Mouse (Mus musculus): ENCODE results near the gene Slc6a20b. TPM values are rescaled to one million over a fixed set of nuclear protein-coding genes. Genes with fewer than 3 reads are reported as not detected.
A peak's percentile ranks its signal among the peaks of the same experiment; 100 is the strongest.
"Not testable (repeated sequence)": the region's sequence is repeated elsewhere in the genome, so short reads cannot be mapped to it uniquely, and the experiment has no call there.

Gene Slc6a20b
- polyA plus RNA-seq (2014; fragmentation: Nextera tagmentation; extraction: Ambion mirVana): 0.13 and 0.20 TPM in 2 replicates

DNA sequence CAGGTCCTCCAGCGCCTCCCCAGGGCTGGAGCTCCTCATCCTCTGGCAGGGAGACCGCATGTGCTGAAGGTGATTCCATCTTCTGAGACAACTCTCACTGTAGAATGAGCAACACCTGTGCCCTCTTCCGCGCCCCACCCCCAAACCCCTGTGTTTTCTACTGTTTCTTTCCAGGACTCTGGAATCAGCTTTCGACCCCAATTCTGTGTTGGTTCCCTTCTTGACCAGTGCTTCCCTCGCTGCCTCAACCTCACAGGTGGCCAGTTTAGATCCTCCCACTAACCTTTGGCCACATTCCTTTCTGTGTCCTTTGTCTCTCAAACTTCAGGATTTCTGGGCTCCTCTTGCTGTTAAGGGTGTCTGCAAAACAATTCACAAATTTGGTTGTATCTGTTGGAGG is at the start of gene Slc6a20b:
Gene Slc6a20b, minus strand, starts transcription at position 285 of the 400 bp plus-strand sequence.
- ATAC-seq (replicated peaks; ENCODE audit: insufficient number of reproducible peaks, low FRiP score, low TSS enrichment): no peak
- Histone ChIP-seq H3K27me3 (ENCODE audit: control insufficient read depth, insufficient read depth, low read length) (no peaks in the 10 kb centered on the region; the same call in 1 of the 2 replicates), H3K4me2 (no peak within 1 kb of the TSS)

GRCm38 (mm10) chr9:123679198-123679597 is 46.8 kb upstream of the Slc6a20b start:
- no peak for ATAC-seq (replicated peaks; ENCODE audit: insufficient number of reproducible peaks, low FRiP score, low TSS enrichment)

More for the DNA sequence above, at the start of gene Slc6a20b:
- 77% methylated on average over 6 of the region's 6 CpGs for WGBS (ENCODE audit: insufficient replicate concordance)
- H3K9ac ChIP-seq (ENCODE audit: low read depth, low read length): no peak within 1 kb of the TSS
- no peaks in the 10 kb centered on the region for H3K4me1 ChIP-seq (ENCODE audit: control insufficient read depth, insufficient read depth, low read length)
- no peak within 1 kb of the TSS for H3K4me3 ChIP-seq (ENCODE audit: low read depth, low read length)
- no peak within 1 kb of the TSS for H3K27ac ChIP-seq (ENCODE audit: low read depth, low read length)
- no peaks in the 10 kb centered on the region for H3K9me3 ChIP-seq (replicated peaks; ENCODE audit: control insufficient read depth, low read length)
- H3K36me3 ChIP-seq (ENCODE audit: control insufficient read depth, insufficient read depth, low read length): no peaks in the 10 kb centered on the region

DNA sequence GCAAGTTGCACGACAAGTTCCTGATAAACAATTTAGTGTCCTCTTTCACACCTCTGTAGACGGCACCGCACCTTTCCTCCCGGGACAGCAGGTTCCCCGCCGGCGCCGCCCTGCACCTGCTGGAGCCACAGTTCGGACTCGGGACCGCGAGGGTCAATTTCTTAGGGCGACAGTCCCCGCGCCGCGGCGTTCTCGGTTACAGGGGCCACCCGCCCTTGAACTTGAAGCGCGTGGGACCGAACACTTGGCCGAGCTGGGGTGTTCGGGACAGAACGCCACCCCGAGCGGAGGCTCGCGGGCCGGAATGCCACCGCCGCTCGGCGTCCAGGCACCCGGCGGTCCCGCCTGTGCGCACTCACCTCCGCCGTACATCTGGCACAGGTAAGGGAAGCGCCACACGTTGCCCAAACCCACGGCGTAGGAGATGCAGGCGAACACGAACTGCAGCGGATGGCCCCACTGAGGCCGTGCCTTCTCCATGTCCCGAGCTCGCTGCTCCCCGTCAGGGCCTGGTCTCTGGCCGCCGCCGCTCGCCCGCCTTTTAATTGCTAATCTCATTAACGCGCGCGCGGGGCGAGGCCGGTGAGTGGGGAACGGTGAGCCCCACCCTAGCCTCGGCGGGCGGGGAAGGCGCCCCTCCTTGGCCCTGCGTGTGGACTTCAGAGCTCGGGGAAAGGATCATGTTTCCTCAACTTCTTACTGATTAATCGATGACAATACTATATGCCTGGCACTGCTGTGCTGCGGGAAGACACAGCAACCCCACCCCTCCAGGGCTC is 46.2 kb upstream of the Slc6a20b start, which contains the start of the genes Ccr9 and Slc6a20a:
Gene Ccr9, plus strand, starts transcription at position 113 of the 779 bp plus-strand sequence.
Gene Slc6a20a, minus strand, starts transcription at position 559 of the 779 bp plus-strand sequence.
- Histone ChIP-seq H3K4me2 (peak within 1 kb of the TSS; percentile 76), H3K36me3 (ENCODE audit: control insufficient read depth, insufficient read depth, low read length) (no peaks in the 10 kb centered on the region), H3K27ac (ENCODE audit: low read depth, low read length) (no peak within 1 kb of the TSS), H3K4me3 (ENCODE audit: low read depth, low read length) (peak within 1 kb of the TSS; percentile 44), H3K27me3 (ENCODE audit: control insufficient read depth, insufficient read depth, low read length) (peaks cover 55% of the 10 kb centered on the region), H3K9ac (ENCODE audit: low read depth, low read length) (no peak within 1 kb of the TSS), H3K9me3 (replicated peaks; ENCODE audit: control insufficient read depth, low read length) (no peaks in the 10 kb centered on the region), H3K4me1 (ENCODE audit: control insufficient read depth, insufficient read depth, low read length) (peaks cover 3% of the 10 kb centered on the region; the same call in 1 of the 2 replicates)
- 1% methylated on average over 73 of the region's 73 CpGs for WGBS (ENCODE audit: insufficient replicate concordance)
- peak; percentile 46; the same call in 1 of the 2 replicates for ATAC-seq (replicated peaks; ENCODE audit: insufficient number of reproducible peaks, low FRiP score, low TSS enrichment)

More at GRCm38 (mm10) chr9:123679198-123679597, 46.8 kb upstream of the Slc6a20b start:
- no peak overlapping the region for H3K9ac ChIP-seq (ENCODE audit: low read depth, low read length)
- H3K9me3 ChIP-seq (replicated peaks; ENCODE audit: control insufficient read depth, low read length): no peaks in the 10 kb centered on the region
- H3K4me2 ChIP-seq: peak overlapping the region; percentile 76; the same call in 1 of the 2 replicates
- WGBS (ENCODE audit: insufficient replicate concordance): 22% methylated on average over 2 of the region's 2 CpGs
- H3K4me3 ChIP-seq (ENCODE audit: low read depth, low read length): peak overlapping the region; percentile 44; the same call in 1 of the 2 replicates
- H3K36me3 ChIP-seq (ENCODE audit: control insufficient read depth, insufficient read depth, low read length): no peaks in the 10 kb centered on the region
- peaks cover 3% of the 10 kb centered on the region; the same call in 1 of the 2 replicates for H3K4me1 ChIP-seq (ENCODE audit: control insufficient read depth, insufficient read depth, low read length)
- H3K27me3 ChIP-seq (ENCODE audit: control insufficient read depth, insufficient read depth, low read length): peaks cover 55% of the 10 kb centered on the region
- H3K27ac ChIP-seq (ENCODE audit: low read depth, low read length): no peak overlapping the region

GRCm38 (mm10) chr9:123665645-123666044 is 33.3 kb upstream of the Slc6a20b start:
- Histone ChIP-seq H3K9ac (ENCODE audit: low read depth, low read length) (no peak overlapping the region), H3K4me2 (no peak overlapping the region), H3K27me3 (ENCODE audit: control insufficient read depth, insufficient read depth, low read length) (no peaks in the 10 kb centered on the region), H3K36me3 (ENCODE audit: control insufficient read depth, insufficient read depth, low read length) (no peaks in the 10 kb centered on the region), H3K9me3 (replicated peaks; ENCODE audit: control insufficient read depth, low read length) (no peaks in the 10 kb centered on the region), H3K27ac (ENCODE audit: low read depth, low read length) (no peak overlapping the region), H3K4me3 (ENCODE audit: low read depth, low read length) (no peak overlapping the region), H3K4me1 (ENCODE audit: control insufficient read depth, insufficient read depth, low read length) (no peaks in the 10 kb centered on the region)
- no peak for ATAC-seq (replicated peaks; ENCODE audit: insufficient number of reproducible peaks, low FRiP score, low TSS enrichment)
- WGBS (ENCODE audit: insufficient replicate concordance): 50% methylated on average over 5 of the region's 5 CpGs

- H3K27me3 ChIP-seq (ENCODE audit: control insufficient read depth, insufficient read depth, low read length); H3K9me3 ChIP-seq (replicated peaks; ENCODE audit: control insufficient read depth, low read length); H3K27ac ChIP-seq (ENCODE audit: low read depth, low read length); H3K4me1 ChIP-seq (ENCODE audit: control insufficient read depth, insufficient read depth, low read length); H3K4me2 ChIP-seq; ATAC-seq (replicated peaks; ENCODE audit: insufficient number of reproducible peaks, low FRiP score, low TSS enrichment); H3K36me3 ChIP-seq (ENCODE audit: control insufficient read depth, insufficient read depth, low read length); H3K4me3 ChIP-seq (ENCODE audit: low read depth, low read length); H3K9ac ChIP-seq (ENCODE audit: low read depth, low read length): not testable (repeated sequence)
- WGBS (ENCODE audit: insufficient replicate concordance): 82% methylated on average over 16 of the region's 18 CpGs
Measured at GRCm38 (mm10) chr9:123659986-123660676, 27.8 kb upstream of the Slc6a20b start.

DNA sequence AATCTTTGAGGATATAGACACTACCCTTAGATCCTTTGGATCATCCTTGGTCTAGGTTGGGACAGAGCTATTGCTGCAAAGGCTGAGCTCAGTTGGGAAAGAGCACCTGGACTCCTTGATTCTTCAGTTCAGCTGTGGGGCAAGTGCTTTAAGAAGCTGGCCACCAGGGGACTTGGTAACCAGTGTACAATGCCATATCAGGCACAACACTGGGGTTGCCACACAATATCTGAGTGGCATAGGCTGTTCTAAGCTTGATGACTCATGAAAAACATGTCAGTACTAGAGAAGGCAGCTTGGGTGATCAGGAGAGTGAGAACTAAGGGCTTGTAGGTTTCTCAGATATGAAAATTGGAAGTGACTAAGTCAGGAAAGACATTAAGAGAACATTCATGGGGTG is 26.6 kb upstream of the Slc6a20b start:
- no peak overlapping the region for H3K4me3 ChIP-seq (ENCODE audit: low read depth, low read length)
- ATAC-seq (replicated peaks; ENCODE audit: insufficient number of reproducible peaks, low FRiP score, low TSS enrichment): no peak

DNA sequence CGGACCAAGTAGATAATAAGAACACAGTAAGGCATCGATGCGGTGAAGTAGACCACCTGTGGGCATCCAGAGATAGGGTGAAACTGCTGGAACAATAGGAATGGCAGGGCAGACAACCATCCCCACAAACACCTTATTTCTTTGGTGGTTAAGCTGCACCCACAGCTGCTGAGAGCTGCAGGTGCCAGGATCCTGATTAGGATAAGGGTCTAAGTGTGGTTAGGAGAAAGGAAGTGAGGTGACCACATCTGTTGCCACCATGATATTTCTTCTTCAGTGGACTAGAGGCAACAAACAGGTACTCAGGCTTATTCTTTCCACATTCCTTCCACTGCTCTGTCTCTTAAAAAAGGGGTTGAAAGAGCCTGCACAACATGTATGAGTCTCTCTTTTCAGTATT is 25.1 kb upstream of the Slc6a20b start:
- Histone ChIP-seq H3K9me3 (replicated peaks; ENCODE audit: control insufficient read depth, low read length) (no peaks in the 10 kb centered on the region), H3K9ac (ENCODE audit: low read depth, low read length) (no peak overlapping the region), H3K27me3 (ENCODE audit: control insufficient read depth, insufficient read depth, low read length) (no peaks in the 10 kb centered on the region), H3K4me2 (no peak overlapping the region), H3K4me3 (ENCODE audit: low read depth, low read length) (no peak overlapping the region), H3K4me1 (ENCODE audit: control insufficient read depth, insufficient read depth, low read length) (no peaks in the 10 kb centered on the region), H3K36me3 (ENCODE audit: control insufficient read depth, insufficient read depth, low read length) (no peaks in the 10 kb centered on the region), H3K27ac (ENCODE audit: low read depth, low read length) (no peak overlapping the region)
- WGBS (ENCODE audit: insufficient replicate concordance): 77% methylated on average over 3 of the region's 3 CpGs
- ATAC-seq (replicated peaks; ENCODE audit: insufficient number of reproducible peaks, low FRiP score, low TSS enrichment): no peak

More for the DNA sequence above, 26.6 kb upstream of the Slc6a20b start:
- Histone ChIP-seq H3K4me1 (ENCODE audit: control insufficient read depth, insufficient read depth, low read length) (no peaks in the 10 kb centered on the region), H3K9me3 (replicated peaks; ENCODE audit: control insufficient read depth, low read length) (no peaks in the 10 kb centered on the region), H3K27ac (ENCODE audit: low read depth, low read length) (no peak overlapping the region), H3K36me3 (ENCODE audit: control insufficient read depth, insufficient read depth, low read length) (no peaks in the 10 kb centered on the region), H3K27me3 (ENCODE audit: control insufficient read depth, insufficient read depth, low read length) (no peaks in the 10 kb centered on the region), H3K4me2 (no peak overlapping the region), H3K9ac (ENCODE audit: low read depth, low read length) (no peak overlapping the region)

DNA sequence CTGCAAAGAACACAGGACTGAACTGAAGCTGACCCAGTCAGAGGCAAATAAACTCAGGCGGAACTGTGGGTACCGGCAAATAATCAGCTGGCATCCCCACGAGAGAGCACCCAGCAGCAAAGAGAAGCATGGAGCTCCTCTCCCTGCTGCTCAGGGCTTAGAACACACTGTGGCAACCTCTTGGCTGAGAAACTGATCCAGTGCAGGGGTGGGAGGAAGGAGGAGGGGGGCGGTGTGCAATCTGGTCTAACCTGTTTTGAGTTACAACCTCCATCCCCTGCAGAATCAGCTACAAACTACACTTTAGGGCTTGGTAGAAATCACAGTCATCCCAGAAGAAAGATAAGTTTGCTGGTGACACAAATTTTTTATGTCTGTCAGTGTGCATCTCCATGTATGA is 19.0 kb upstream of the Slc6a20b start:
- H3K9ac ChIP-seq (ENCODE audit: low read depth, low read length): no peak overlapping the region
- no peaks in the 10 kb centered on the region for H3K4me1 ChIP-seq (ENCODE audit: control insufficient read depth, insufficient read depth, low read length)
- H3K36me3 ChIP-seq (ENCODE audit: control insufficient read depth, insufficient read depth, low read length): no peaks in the 10 kb centered on the region
- WGBS (ENCODE audit: insufficient replicate concordance): 41% methylated on average over 4 of the region's 4 CpGs
- H3K4me3 ChIP-seq (ENCODE audit: low read depth, low read length): no peak overlapping the region
- no peaks in the 10 kb centered on the region for H3K27me3 ChIP-seq (ENCODE audit: control insufficient read depth, insufficient read depth, low read length)
- ATAC-seq (replicated peaks; ENCODE audit: insufficient number of reproducible peaks, low FRiP score, low TSS enrichment): no peak
- no peaks in the 10 kb centered on the region for H3K9me3 ChIP-seq (replicated peaks; ENCODE audit: control insufficient read depth, low read length)
- no peak overlapping the region for H3K27ac ChIP-seq (ENCODE audit: low read depth, low read length)
- no peak overlapping the region for H3K4me2 ChIP-seq
